Mouse (Mus musculus) bone marrow, adult 2 months (tissue): ENCODE measurements at regions not wholly inside any gene's neighbourhood (a gene's known extent, or its start where the extent isn't known, plus 50 kb on each side); places are given as distances from the start of the nearest gene placed in this dataset.

Source experiments
- H3K27ac ChIP-seq: fragments of 200-500 bp; 2 replicates; pipeline ENCODE4 v1.5.1; 2012; ENCODE audit warnings: low read depth, mild to moderate bottlenecking, control low read depth, inconsistent platforms, low read length; ENCODE audit not compliant: control insufficient read depth, poor library complexity, insufficient read depth
- H3K4me1 ChIP-seq: fragments of 200-500 bp; 2 replicates; pipeline ENCODE4 v1.6.1; 2011; ENCODE audit warnings: low read length; ENCODE audit not compliant: control insufficient read depth, insufficient read depth
- H3K4me3 ChIP-seq: fragments of 200-500 bp; replicated peaks from 2 replicates; pipeline ENCODE3; 2011; ENCODE audit warnings: mild to moderate bottlenecking, low read depth, low read length, control low read depth; ENCODE audit not compliant: control insufficient read depth
- CTCF ChIP-seq: fragments of 200-500 bp; IDR thresholded peaks from 2 replicates; pipeline ENCODE4 v1.5.1; 2011; ENCODE audit warnings: low read length, control low read depth; ENCODE audit not compliant: control insufficient read depth, insufficient read depth
- POLR2A ChIP-seq: fragments of 200-500 bp; IDR thresholded peaks from 2 replicates; pipeline ENCODE4 v1.6.1; 2011; ENCODE audit warnings: low read depth, mild to moderate bottlenecking, control low read depth, low read length, borderline replicate concordance; ENCODE audit not compliant: control insufficient read depth
- WGBS: fragments of 180-500 bp; shearing (Covaris S2); methylation state at CpG from one replicate; pipeline ENCODE4 v1.1.7; 2018; 5-methylcytosine and 5-hydroxymethylcytosine counted together

DNA sequence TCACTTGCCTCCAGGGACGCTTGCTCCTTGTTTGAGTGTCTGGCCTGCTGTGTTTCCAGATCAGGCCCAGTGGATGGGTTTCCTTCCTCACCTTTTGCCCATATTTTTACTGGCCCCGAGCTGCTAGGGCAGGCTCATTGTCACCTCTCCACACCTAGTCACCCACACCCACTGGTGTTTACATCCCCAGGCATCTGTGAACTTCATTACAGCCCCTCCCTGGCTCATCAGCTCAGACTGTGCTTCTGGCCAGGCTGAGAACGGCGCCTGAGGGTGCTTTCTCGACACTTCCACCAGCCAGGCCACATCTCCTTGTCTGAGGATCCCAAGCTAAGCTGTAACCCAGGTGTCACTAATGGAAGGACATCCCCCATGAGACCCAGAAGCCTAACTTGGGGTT lies 129.8 kb upstream of the Klf4 start:
- Histone ChIP-seq H3K4me3 (no peak overlapping the region), H3K4me1 (peaks cover 1% of the 10 kb centered on the region; the same call in 1 of the 2 replicates), H3K27ac (no peak overlapping the region)
- WGBS: 62% methylated on average over 5 of the region's 5 CpGs
- no peak for TF ChIP-seq POLR2A

DNA sequence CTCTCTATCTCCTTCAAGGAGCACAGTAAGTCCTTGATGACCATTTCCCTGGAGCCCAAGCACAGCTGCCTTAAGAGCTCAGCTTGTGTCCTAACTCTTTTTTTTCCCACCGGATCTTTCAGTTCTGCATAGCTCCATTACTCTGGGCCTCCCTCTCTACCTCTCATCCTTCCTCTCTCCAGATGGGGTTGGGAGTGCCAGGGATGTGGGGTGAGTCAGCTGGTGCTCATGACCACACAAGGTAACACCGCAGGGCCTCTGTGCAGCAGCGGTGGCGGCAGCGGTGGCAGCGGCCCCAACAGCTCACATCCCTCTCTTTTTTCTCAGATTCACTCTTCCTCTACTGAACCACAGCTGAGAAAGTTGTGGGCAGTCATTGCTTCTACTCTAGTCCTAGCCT lies 126.6 kb upstream of the Klf4 start:
- H3K27ac ChIP-seq: no peak overlapping the region
- TF ChIP-seq CTCF: no peak
- TF ChIP-seq POLR2A: no peak
- no peak overlapping the region for H3K4me3 ChIP-seq
- WGBS: 83% methylated on average over 6 of the region's 6 CpGs
- H3K4me1 ChIP-seq: peaks cover 1% of the 10 kb centered on the region; the same call in 1 of the 2 replicates

DNA sequence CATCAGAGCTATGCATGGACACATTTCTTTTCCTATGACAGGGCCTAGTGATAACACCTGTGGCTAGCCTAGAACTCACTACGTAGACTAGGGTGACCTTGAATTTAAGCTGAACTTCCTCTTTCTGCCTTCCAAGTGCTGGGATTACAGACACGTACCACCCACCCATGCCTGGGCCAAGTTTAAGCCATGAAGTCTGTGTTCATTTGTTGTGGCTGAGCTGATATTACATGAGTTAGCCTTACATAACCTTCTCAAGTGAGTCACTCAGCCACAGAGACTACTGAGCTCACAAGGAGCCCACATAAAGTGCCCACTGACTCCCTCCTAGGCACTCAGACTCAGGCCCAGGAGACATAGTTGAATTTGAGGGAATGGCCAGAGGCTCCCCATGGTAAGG lies 123.1 kb upstream of the Klf4 start:
- 21% methylated on average over 2 of the region's 2 CpGs for WGBS
- Histone ChIP-seq H3K4me3 (no peak overlapping the region), H3K4me1 (peaks cover 1% of the 10 kb centered on the region; the same call in 1 of the 2 replicates), H3K27ac (no peak overlapping the region)
- TF ChIP-seq POLR2A: no peak
- no peak for TF ChIP-seq CTCF

DNA sequence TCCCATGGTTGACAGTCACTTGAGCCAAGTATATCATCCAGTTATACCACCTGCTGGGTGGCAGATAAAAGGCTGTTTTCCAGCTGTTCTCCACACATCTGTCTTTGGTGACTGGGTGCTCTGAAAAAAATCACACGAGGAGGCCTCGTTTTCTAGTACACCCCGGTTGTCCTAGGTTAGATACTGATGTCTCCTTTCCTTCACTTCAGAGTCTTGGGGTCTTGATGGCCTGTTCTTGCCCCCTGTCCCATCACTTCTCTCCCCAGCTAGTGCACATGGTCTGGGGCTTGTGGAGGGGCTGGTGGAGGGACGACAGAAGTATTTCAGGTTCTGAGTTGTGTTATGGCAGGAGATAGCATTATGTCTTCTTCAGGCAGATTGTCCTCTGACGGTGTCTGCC lies 120.4 kb upstream of the Klf4 start:
- 83% methylated on average over 5 of the region's 5 CpGs for WGBS
- no peaks in the 10 kb centered on the region; the same call in 1 of the 2 replicates for H3K4me1 ChIP-seq
- H3K27ac ChIP-seq: no peak overlapping the region
- TF ChIP-seq CTCF: no peak
- no peak for TF ChIP-seq POLR2A
- no peak overlapping the region for H3K4me3 ChIP-seq

DNA sequence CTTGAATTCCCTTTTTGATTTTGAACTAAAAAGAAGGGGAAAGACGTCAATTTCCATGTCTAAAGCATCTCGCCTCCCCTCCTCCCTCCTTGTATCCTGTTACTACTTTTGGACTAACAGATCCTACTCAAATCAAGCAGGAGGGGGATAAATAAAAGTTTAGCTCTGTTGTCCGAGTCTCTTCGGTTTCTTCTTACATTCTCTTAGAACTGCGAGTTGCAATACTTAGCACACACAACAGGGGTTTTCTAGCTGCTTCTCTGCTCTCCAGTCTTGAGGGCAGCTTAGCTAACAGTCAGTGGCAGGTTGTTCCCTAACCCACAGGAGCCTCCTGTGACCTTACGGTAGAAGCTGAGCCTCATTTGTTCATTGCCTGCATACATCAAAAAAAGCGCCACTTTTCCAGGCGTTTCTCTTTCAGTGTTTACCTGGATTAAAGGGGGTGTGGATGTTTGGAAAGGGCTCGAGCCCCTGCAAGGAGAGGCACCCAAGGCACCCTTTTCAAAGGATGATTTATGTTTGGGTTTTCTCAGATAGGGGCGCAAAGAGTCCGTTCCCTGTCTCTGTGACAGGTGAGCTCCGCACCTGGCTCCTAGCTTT lies 119.6 kb upstream of the Klf4 start:
- H3K4me1 ChIP-seq: no peaks in the 10 kb centered on the region; the same call in 1 of the 2 replicates
- no peak for TF ChIP-seq POLR2A
- no peak for TF ChIP-seq CTCF
- no peak overlapping the region for H3K27ac ChIP-seq
- WGBS: 33% methylated on average over 12 of the region's 12 CpGs
- H3K4me3 ChIP-seq: no peak overlapping the region

DNA sequence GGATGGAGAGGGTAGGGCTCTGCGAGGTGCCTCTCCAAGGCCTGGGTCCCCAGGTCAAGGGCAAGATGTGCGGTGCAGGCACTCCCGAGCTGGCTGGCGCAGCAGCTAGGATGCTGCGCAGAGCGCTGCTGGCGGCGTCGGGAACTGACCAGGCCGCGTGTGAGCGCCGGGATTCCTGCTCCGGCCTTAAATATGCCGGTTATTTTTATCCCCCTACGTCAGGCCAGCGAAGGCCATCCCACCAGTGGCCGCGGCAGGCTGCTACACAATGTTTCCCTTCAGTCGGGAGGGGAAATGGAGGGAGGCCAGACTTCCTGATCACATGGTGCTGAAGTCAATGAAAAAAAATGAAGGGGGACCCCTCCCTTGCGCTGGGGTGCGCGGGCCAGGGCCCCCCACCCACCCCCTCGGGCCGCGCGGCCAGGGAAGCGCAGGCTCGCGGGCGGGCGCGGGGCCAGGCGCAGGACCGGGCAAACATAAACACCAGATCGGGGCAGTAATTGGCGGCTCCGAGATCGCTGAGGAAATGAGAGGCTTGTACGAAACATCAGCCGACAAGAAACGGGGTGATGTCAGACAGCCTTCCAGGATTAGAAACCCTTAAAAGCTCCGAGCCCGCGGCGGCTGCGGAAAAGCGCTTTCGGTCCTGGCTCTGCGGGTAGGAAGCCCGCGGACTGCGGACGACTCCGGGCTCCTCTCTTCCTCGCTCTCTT lies 118.9 kb upstream of the Klf4 start:
- under 1% methylated on average over 56 of the region's 56 CpGs for WGBS
- no peak for TF ChIP-seq CTCF
- peak; percentile 47; the same call in 1 of the 2 replicates for TF ChIP-seq POLR2A
- Histone ChIP-seq H3K4me1 (no peaks in the 10 kb centered on the region; the same call in 1 of the 2 replicates), H3K27ac (peak overlapping the region; percentile 85), H3K4me3 (peak overlapping the region; percentile 62)

DNA sequence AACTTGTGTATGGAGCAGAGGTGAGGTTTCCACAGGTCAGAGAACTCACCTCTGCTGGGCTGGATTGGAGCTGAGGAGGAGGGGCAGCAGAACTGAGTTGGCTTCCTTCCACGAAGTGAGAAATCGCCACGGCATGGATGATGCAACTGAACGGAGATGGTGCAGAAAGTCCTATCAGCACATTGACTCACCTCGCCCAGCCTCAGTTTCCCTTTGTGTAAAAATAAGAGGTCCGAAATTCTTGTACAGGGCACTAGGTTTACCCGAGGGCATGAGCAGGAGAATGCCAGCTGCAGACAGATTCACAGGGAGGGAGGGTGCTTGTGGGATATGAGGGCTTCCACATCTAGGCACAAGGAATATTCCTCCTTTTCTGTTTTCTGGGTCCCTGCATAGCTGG lies 117.9 kb upstream of the Klf4 start:
- no peak for TF ChIP-seq CTCF
- no peak for TF ChIP-seq POLR2A
- Histone ChIP-seq H3K27ac (no peak overlapping the region), H3K4me3 (no peak overlapping the region), H3K4me1 (no peaks in the 10 kb centered on the region; the same call in 1 of the 2 replicates)
- 41% methylated on average over 7 of the region's 7 CpGs for WGBS

DNA sequence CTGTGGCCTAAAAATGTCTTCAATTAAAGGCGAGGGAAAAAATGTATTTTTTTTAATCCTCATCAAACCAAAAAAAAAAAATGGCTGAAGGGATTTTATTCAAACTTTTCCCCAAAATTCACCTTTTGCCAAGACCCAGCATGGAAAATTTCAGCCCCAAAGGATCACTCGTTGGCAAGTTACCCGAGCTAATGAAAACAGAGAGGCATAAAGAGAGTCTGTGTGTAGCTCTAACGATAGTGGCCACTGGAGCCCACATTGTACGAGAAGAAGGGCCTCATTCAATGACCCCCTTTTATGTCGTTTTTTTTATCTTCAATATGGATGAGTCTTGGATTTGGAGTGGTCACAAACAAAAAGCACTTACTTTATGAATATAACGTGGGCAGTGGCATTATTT lies 116.1 kb upstream of the Klf4 start:
- WGBS: 73% methylated on average over 7 of the region's 7 CpGs
- H3K4me1 ChIP-seq: no peaks in the 10 kb centered on the region; the same call in 1 of the 2 replicates
- no peak for TF ChIP-seq CTCF
- no peak overlapping the region for H3K27ac ChIP-seq
- H3K4me3 ChIP-seq: no peak overlapping the region

DNA sequence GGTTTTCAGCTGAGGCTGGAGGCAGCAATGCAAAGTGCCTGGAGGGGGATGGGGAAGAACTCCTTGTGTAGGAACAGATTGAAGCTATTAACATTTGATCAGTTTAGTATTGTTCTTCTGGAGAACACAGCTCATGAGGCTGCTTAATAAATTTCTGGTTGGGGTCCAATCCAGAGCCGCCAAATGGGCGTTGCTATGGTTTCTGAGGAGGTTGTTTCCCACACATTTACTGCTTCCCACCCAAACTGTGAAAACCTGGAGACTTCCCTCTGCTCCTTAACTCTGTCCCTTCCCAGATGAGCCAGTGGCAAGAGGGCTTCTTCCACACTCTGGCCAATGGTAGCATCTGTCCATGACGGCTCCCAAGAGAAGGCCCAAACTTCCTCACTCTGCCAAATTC lies 113.2 kb upstream of the Klf4 start:
- no peak overlapping the region for H3K4me3 ChIP-seq
- 78% methylated on average over 3 of the region's 3 CpGs for WGBS
- H3K4me1 ChIP-seq: no peaks in the 10 kb centered on the region; the same call in 1 of the 2 replicates
- no peak overlapping the region for H3K27ac ChIP-seq
- no peak for TF ChIP-seq POLR2A
- TF ChIP-seq CTCF: no peak
